Mouse (Mus musculus): ENCODE results near the gene Mboat2. TPM values are rescaled to one million over a fixed set of nuclear protein-coding genes. Genes with fewer than 3 reads are reported as not detected.

The Mboat2 gene
- total RNA-seq, 2 experiments from 2014 or later = 68.9 to 84.2 TPM

- intact Hi-C loops (cut with DNase I) = no loop called here
- no peak for DNase-seq (ENCODE audit: low spot score in 2 of 2)
Observed at GRCm38 (mm10) chr12:24857354-24857753, 26.7 kb downstream of the Mboat2 start.

GRCm38 (mm10) chr12:24859357-24859756, 28.7 kb downstream of the Mboat2 start:
- intact Hi-C loops (cut with DNase I) = no loop called here
- no peak for DNase-seq (ENCODE audit: low spot score in 2 of 2)

- DNase-seq (ENCODE audit: low spot score in 2 of 2) = no peak
- intact Hi-C loops (cut with DNase I) = no loop called here
Observed at GRCm38 (mm10) chr12:24860436-24860835, 29.8 kb downstream of the Mboat2 start.

- DNase-seq (ENCODE audit: low spot score in 2 of 2) = no peak
- intact Hi-C loops (cut with DNase I) = no loop called here
Observed at GRCm38 (mm10) chr12:24863762-24864161, 33.1 kb downstream of the Mboat2 start.

GRCm38 (mm10) chr12:24866645-24867044, 36.0 kb downstream of the Mboat2 start:
- DNase-seq (ENCODE audit: low spot score in 2 of 2) = no peak
- intact Hi-C loops (cut with DNase I) = no loop called here

GRCm38 (mm10) chr12:24868694-24869093, 38.0 kb downstream of the Mboat2 start:
- intact Hi-C loops (cut with DNase I) = no loop called here
- no peak for DNase-seq (ENCODE audit: low spot score in 2 of 2)

GRCm38 (mm10) chr12:24869231-24869630, 38.6 kb downstream of the Mboat2 start:
- DNase-seq (ENCODE audit: low spot score in 2 of 2) = no peak
- intact Hi-C loops (cut with DNase I) = no loop called here

GRCm38 (mm10) chr12:24870901-24871300, 40.2 kb downstream of the Mboat2 start:
- DNase-seq (ENCODE audit: low spot score in 2 of 2) = peak; percentile 17 to 72
- intact Hi-C loops (cut with DNase I) = no loop called here

- DNase-seq (ENCODE audit: low spot score in 2 of 2) = peak; percentile 64 to 84
- intact Hi-C loops (cut with DNase I) = loop anchor here (1.0 kb wide), 2 partner anchors 41 to 56 kb away; no protein-coding TSS in a partner anchor
Observed at GRCm38 (mm10) chr12:24872264-24872663, 41.6 kb downstream of the Mboat2 start.

- intact Hi-C loops (cut with DNase I) = loop anchor here (1.0 kb wide), 2 partner anchors 41 to 56 kb away; no protein-coding TSS in a partner anchor
- peak; percentile 24 to 68 for DNase-seq (ENCODE audit: low spot score in 2 of 2)
Observed at GRCm38 (mm10) chr12:24872689-24873088, 42.0 kb downstream of the Mboat2 start.

GRCm38 (mm10) chr12:24875908-24876307, 45.2 kb downstream of the Mboat2 start:
- intact Hi-C loops (cut with DNase I) = no loop called here
- DNase-seq (ENCODE audit: low spot score in 2 of 2) = no peak

- no peak for DNase-seq (ENCODE audit: low spot score in 2 of 2)
- intact Hi-C loops (cut with DNase I) = no loop called here
Observed at GRCm38 (mm10) chr12:24877231-24877630, 46.6 kb downstream of the Mboat2 start.

- DNase-seq (ENCODE audit: low spot score in 2 of 2) = no peak
- intact Hi-C loops (cut with DNase I) = no loop called here
Observed at GRCm38 (mm10) chr12:24878090-24878489, 47.4 kb downstream of the Mboat2 start.

GRCm38 (mm10) chr12:24878735-24879362, 48.2 kb downstream of the Mboat2 start:
- intact Hi-C loops (cut with DNase I) = no loop called here
- no peak for DNase-seq (ENCODE audit: low spot score in 2 of 2)

GRCm38 (mm10) chr12:24879613-24880029, 48.9 kb downstream of the Mboat2 start:
- intact Hi-C loops (cut with DNase I) = no loop called here
- no peak for DNase-seq (ENCODE audit: low spot score in 2 of 2)

- intact Hi-C loops (cut with DNase I) = no loop called here
- no peak for DNase-seq (ENCODE audit: low spot score in 2 of 2)
Observed at GRCm38 (mm10) chr12:24883279-24883678, 52.6 kb downstream of the Mboat2 start.

GRCm38 (mm10) chr12:24886800-24887199, 56.1 kb downstream of the Mboat2 start:
- no peak for DNase-seq (ENCODE audit: low spot score in 2 of 2)
- intact Hi-C loops (cut with DNase I) = no loop called here

- intact Hi-C loops (cut with DNase I) = no loop called here
Observed at GRCm38 (mm10) chr12:24889371-24890051, 58.8 kb downstream of the Mboat2 start.

GRCm38 (mm10) chr12:24890158-24890557, 59.5 kb downstream of the Mboat2 start:
- intact Hi-C loops (cut with DNase I) = no loop called here
- no peak for DNase-seq (ENCODE audit: low spot score in 2 of 2)

More at GRCm38 (mm10) chr12:24889371-24890051, 58.8 kb downstream of the Mboat2 start:
- DNase-seq (ENCODE audit: low spot score in 2 of 2) = no peak

- no peak for DNase-seq (ENCODE audit: low spot score in 2 of 2)
- intact Hi-C loops (cut with DNase I) = no loop called here
Observed at GRCm38 (mm10) chr12:24890684-24891459, 60.2 kb downstream of the Mboat2 start.

Data from left cerebral cortex, postnatal 25 days (tissue).